Mouse (Mus musculus) bone marrow macrophage, adult 2 months (primary cell): Measurements from ENCODE around the gene Atp13a2. TPM values are rescaled to one million over a fixed set of nuclear protein-coding genes. Genes with fewer than 3 reads are reported as not detected.

Source experiments
- H3K27ac ChIP-seq: 2 replicates; pipeline ENCODE4 v1.5.1; 2012; ENCODE audit warnings: low read depth, low read length; ENCODE audit not compliant: insufficient read depth
- H3K4me1 ChIP-seq: 2 replicates; pipeline ENCODE4 v1.6.1; 2012; ENCODE audit warnings: low read length; ENCODE audit not compliant: control insufficient read depth, insufficient read depth
- H3K4me3 ChIP-seq: 2 replicates; pipeline ENCODE4 v1.5.1; 2012; ENCODE audit warnings: mild to moderate bottlenecking, low read length, moderate library complexity; ENCODE audit not compliant: insufficient read depth
- CTCF ChIP-seq: IDR thresholded peaks from 2 replicates; pipeline ENCODE4 v1.5.1; 2012; ENCODE audit warnings: low read depth, mild to moderate bottlenecking, low read length, moderate library complexity
- POLR2A ChIP-seq: IDR thresholded peaks from 2 replicates; pipeline ENCODE4 v1.6.1; 2012; ENCODE audit warnings: mild to moderate bottlenecking, low read depth, low read length, borderline replicate concordance
- polyA plus RNA-seq: library from polyadenylated mRNA; stranded (reverse); fragments of >200 nt; gene quantifications from 2 replicates; pipeline ENCODE4 v1.2.4, GENCODE M21; 2012; ENCODE audit not compliant: missing spikeins, insufficient read depth, insufficient read length

The Atp13a2 gene
- polyA plus RNA-seq = 203 and 230 TPM in 2 replicates

DNA sequence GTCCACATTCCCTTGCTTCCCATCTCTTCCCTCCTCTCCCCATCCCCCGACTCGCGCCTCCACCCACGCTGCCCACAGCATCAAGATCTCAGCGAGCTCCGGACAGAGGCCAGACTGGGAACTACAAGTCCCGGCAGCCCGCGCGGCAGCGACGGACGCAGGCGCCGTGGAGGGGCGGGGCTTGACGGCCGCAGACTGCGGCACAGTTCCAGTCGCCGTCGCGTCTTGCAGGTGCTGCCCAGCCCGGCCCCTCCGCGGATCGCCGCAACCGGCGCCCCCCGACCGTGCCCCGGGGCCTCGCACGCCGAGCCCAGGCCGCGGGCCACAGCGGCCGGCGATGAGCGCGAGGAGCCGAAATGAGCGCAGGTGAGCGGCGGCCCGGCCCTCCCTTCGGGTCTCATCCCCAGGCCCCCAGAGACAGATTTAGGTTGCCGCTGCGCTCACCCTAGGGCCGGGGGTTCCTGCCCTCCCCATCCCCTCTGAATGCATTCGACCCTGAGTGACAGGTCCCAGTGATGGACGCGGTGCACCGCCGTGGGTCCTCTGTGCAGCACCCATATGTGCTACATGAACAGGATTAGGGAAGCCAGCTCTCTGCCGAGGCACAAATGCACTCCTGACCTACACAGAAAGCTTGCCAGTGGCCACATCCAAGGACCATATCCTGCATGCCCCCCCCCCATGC lies at the start of gene Atp13a2:
Gene Atp13a2 (plus strand): TSS at position 163 of the 685 bp plus-strand sequence.
- H3K4me3 ChIP-seq = peak within 1 kb of the TSS; percentile 97
- peak within 1 kb of the TSS; percentile 99 for H3K27ac ChIP-seq
- H3K4me1 ChIP-seq = peaks cover 43% of the 10 kb centered on the region

DNA sequence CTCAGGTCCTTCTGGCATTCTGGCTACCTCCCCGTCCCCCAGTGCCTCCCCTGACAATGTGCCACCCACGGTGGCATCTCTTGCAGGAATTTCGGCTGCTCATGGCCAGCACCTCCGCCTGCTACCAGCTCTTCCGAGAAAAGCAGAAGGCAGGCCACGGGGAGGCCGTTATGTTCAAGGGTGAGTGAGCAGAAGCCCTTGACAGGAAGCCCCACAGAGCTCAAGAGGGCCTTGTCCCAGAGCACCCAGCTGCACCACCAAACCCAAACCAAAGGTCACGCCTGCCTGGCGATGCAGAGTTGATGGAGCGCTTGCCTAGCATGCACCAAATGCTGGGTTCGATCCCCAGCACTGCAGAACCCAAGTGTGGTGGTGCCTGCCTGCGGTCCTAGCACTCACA lies 42.3 kb upstream of the Atp13a2 start:
- Histone ChIP-seq H3K4me3 (no peak overlapping the region), H3K4me1 (peaks cover 26% of the 10 kb centered on the region), H3K27ac (peak overlapping the region; percentile 81)
- TF ChIP-seq CTCF (no peak), POLR2A (no peak)

More for the DNA sequence above, at the start of gene Atp13a2:
- TF ChIP-seq CTCF = no peak
- no peak for TF ChIP-seq POLR2A

DNA sequence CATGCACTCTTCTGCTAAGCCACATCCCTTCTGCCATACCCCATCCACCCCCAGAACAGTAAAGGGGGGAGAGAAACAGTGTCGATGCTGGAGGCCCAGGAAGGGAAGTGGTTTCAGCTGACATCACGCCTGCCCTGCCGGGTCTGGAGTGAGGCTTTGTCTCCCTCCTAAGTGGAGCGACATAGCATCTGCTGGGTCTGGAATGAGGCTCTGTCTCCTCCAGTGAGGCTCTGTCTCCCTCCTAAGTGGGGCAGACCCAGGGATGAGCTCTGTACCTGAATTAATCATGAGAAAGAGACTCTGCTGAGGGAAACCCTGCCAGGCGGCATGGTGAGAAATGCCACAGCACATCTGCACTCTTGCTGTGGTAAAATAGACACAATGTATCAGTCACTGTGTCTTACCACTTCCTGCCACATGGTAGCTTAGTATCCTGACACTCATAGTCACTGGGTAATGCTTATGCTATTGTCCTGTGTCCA lies 41.7 kb upstream of the Atp13a2 start:
- H3K4me3 ChIP-seq = no peak overlapping the region
- H3K27ac ChIP-seq = peak overlapping the region; percentile 81

DNA sequence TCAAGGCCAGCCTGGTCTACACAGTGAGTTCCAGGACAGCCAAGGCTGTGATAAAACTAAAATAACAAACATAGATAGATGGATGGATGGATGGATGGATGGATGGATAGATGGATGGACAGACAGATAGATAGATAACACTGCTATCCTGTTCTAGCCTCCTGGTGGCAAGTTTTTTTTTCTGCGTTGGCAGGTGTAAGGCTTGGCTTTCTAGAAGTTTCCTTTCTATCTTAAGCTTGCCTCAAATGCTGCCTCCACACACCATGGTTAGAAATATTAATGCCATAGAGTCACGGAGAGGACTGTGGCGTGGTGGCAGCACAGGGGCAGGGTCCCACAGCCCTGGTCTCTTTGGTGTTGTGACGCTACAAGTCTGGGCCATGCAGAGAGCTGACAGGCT lies 41.1 kb upstream of the Atp13a2 start:
- H3K4me1 ChIP-seq = peaks cover 26% of the 10 kb centered on the region
- no peak overlapping the region for H3K4me3 ChIP-seq
- H3K27ac ChIP-seq = peak overlapping the region; percentile 81
- TF ChIP-seq POLR2A = no peak
- no peak for TF ChIP-seq CTCF

More for the DNA sequence above, 41.7 kb upstream of the Atp13a2 start:
- peaks cover 26% of the 10 kb centered on the region for H3K4me1 ChIP-seq
- TF ChIP-seq CTCF (no peak), POLR2A (no peak)

DNA sequence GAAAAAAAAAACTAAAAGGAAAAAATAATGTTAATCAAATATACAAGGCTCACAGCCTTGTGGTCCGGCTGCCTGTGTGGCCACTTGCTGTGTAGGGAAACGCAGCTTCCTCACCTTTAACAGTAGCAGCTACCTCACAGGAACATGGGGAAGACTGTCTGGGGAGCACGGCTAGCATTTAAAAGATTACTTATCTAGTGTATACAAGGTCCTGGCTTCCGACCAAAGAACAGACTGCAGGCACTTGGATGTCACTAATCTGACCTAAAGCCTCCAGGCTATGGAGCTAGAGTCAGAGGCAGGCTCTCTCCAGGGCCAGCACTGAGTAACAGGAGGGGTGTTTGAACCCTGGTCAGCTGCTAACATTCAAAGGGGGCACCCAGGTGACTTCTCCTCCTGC lies 40.6 kb upstream of the Atp13a2 start:
- peaks cover 26% of the 10 kb centered on the region for H3K4me1 ChIP-seq
- H3K4me3 ChIP-seq = no peak overlapping the region
- no peak for TF ChIP-seq POLR2A
- TF ChIP-seq CTCF = no peak
- H3K27ac ChIP-seq = no peak overlapping the region

DNA sequence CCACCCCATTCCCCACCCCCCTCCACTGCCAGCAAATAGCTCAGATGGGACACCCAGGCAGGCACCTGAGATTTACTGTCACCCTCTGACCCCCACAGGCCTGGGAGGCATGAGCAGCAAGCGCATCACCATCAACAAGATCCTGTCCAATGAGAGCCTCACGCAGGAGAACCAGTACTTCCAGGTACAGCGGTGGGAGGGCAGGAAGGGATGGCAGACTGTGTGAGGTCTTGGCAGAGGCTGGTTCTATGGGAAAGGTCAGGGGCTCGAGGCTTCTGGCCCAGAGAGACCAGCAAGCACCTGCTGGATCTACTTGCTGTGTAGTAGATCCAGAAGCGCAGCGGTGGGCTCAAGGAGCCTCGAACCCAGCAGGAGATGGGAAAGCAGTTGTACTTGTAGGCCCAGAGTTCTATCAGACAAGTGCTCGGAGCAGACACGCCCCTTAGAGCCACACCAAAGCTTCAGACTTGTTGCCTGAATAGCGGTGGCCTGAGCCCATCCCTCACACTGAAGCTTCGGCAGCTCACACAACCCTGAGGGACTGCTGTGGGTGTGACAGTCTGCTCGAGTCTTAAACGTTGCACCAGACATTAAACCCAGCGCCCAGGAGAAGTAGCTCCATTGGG lies 40.0 kb upstream of the Atp13a2 start:
- Histone ChIP-seq H3K27ac (no peak overlapping the region), H3K4me1 (peaks cover 28% of the 10 kb centered on the region)
- TF ChIP-seq CTCF (no peak), POLR2A (no peak)

DNA sequence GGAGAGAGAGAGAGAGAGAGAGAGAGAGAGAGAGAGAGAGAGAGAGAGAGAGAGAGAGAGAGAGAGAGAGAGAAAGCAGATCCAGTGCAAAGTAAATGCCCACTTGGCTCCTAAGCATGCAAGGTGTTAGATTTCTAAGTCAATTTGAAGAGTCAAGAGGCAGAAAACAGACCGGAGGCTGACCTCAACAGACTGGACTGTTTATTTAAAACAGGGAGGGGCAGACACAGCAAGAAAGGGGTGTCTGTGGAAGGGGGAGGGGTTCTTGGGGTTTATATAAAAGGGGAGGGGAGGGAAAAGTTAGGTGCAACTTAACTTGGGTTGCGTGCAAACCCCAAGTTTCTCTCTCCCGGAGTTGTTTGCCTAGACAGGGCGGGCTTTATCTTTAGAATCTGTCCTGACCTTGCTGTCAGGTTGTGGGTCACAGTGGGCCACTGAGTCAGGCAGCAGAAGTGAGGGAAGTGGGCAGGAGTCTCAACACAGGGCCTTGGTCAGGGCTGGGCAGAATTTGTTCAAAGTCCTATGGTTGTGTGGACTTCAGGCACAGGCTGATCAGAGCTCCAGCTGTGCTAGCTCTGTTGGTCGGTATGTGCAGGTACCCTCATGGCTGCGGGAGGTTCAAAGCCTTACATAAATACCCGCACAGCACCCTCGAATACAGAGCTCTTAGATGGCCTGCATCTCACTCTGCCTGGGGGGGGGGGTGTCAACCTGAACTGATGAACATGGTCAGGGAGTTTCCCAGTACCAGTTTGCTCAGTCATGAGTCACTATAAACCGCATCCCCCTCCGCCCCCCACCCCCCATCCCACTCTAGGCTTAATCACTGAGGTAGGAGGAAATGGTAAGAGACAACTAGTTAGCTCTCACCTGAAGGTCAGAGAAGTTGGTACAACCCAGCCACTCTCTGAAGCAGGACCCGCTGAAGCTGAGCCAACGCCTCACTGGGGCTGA lies 38.9 kb upstream of the Atp13a2 start:
- no peak overlapping the region for H3K4me3 ChIP-seq
- peaks cover 38% of the 10 kb centered on the region for H3K4me1 ChIP-seq
- no peak for TF ChIP-seq POLR2A
- no peak for TF ChIP-seq CTCF
- H3K27ac ChIP-seq = no peak overlapping the region

More for the DNA sequence above, 40.0 kb upstream of the Atp13a2 start:
- H3K4me3 ChIP-seq = no peak overlapping the region

DNA sequence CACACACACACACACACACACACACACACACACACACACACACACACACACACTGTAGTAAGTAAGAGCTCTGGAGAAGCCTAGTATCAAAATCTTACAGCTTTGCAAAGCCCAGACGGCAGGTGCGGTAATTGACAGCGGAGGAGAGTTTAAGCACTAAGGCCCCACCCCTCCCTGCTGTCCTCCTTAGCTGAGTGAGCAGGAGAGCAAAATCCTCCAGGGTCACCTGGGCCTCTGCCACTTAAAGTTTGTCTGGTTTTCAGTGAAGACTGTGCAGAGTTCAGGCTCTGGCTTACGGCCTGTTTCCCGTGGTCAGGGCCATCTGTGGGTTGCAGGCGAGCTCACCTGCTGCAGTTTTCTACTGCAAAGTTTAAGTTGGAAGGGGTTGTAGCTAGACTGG lies 38.2 kb upstream of the Atp13a2 start:
- Histone ChIP-seq H3K4me1 (peaks cover 39% of the 10 kb centered on the region), H3K4me3 (no peak overlapping the region), H3K27ac (no peak overlapping the region)

DNA sequence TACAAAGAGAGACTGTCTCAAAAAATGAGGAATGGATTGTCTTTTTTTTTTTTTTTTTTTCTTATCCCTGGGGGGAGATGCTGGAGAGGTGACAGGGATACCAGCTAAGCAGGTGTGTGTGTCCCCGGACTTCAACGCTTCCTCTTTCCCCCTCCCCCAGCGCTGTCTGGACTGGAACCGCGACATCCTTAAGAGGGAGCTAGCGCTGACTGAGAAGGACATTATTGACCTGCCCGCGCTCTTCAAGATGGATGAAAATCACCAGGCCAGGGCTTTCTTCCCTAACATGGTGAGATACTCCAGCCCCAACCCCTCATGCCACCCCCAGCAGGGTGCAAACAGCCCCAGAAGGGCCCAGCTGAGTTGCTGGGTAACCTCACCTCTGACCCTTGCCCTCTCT lies 37.6 kb upstream of the Atp13a2 start:
- no peak overlapping the region for H3K27ac ChIP-seq
- peaks cover 43% of the 10 kb centered on the region for H3K4me1 ChIP-seq

More for the DNA sequence above, 38.2 kb upstream of the Atp13a2 start:
- TF ChIP-seq POLR2A = no peak
- TF ChIP-seq CTCF = no peak

More for the DNA sequence above, 37.6 kb upstream of the Atp13a2 start:
- H3K4me3 ChIP-seq = no peak overlapping the region
- TF ChIP-seq CTCF (no peak), POLR2A (no peak)
